Mouse (Mus musculus): ENCODE data around the gene Erc2.
"Not testable (repeated sequence)": the region's sequence is repeated elsewhere in the genome, so short reads cannot be mapped to it uniquely, and the experiment has no call there.

Erc2 gene

GRCm38 (mm10) chr14:27622176-27622922 lies at the start of gene Erc2:
TSS of gene Erc2 (plus strand) at chr14:27622428.
- no peak for DNase-seq (ENCODE audit: low spot score)

DNA sequence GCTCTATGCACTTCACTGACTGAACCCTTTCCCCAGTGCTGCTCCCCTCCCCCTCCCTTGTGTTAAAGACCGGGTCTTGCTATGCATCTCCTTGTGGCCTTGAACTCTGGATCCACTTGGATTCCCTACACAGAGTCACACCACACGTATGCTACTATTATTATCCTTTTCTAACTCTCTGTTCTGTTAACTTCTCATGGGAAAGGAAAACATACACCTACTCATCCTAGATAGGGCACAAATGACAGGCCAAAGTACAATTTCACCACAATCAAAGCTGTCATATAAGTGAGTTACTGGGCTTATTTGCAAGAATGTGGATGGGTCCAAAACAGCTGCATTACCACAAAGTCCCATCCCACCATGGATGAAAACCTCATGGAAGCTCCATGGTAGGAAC lies 43.8 kb upstream of the Erc2 start:
- no peak for DNase-seq (ENCODE audit: low spot score)

DNA sequence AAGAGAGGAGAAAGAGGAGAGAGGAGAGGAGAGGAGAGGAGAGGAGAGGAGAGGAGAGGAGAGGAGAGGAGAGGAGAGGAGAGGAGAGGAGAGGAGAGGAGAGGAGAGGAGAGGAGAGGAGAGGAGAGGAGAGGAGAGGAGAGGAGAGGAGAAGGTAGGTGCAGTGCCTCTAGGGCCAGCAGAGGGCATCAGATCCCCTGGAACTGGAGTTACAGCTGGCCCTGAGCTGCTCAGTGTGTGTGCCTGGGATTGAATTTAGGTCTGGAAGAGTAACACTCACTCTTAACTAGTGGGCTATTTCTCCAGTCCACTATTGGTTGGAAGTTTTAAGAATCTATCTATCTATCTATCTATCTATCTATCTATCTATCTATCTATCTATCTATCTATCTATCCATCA lies 32.6 kb upstream of the Erc2 start:
- DNase-seq (ENCODE audit: low spot score): not testable (repeated sequence)

- no peak for DNase-seq (ENCODE audit: low spot score)
Measured at GRCm38 (mm10) chr14:27592163-27592562, 30.1 kb upstream of the Erc2 start.

DNA sequence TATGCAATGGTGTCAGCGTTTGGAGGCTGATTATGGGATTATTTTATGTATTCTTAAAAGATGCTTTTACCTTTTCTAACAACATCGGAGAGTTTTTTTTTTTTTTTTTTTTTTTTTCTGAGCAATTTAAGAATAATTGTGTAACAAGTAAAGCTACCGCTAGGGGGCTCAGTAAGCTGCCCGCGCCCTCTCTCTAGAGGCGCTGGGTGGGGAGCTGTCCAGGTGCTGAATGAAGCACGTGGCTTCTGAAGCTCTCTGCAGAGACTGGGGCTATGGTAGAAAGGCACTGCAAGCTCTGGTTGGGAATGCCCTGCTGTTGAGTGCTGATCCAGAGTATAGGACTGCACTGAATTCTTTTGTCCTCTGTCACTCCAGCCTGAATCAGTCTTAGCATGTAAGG lies 26.0 kb upstream of the Erc2 start:
- peak; percentile 53 for DNase-seq (ENCODE audit: low spot score)

GRCm38 (mm10) chr14:27602136-27602535 lies 20.1 kb upstream of the Erc2 start:
- DNase-seq (ENCODE audit: low spot score): no peak

GRCm38 (mm10) chr14:27607419-27607818 lies 14.8 kb upstream of the Erc2 start:
- DNase-seq (ENCODE audit: low spot score): no peak

- DNase-seq (ENCODE audit: low spot score): no peak
Measured at GRCm38 (mm10) chr14:27613766-27614165, 8.5 kb upstream of the Erc2 start.

- DNase-seq (ENCODE audit: low spot score): no peak
Measured at GRCm38 (mm10) chr14:27617286-27617685, 4.9 kb upstream of the Erc2 start.

DNA sequence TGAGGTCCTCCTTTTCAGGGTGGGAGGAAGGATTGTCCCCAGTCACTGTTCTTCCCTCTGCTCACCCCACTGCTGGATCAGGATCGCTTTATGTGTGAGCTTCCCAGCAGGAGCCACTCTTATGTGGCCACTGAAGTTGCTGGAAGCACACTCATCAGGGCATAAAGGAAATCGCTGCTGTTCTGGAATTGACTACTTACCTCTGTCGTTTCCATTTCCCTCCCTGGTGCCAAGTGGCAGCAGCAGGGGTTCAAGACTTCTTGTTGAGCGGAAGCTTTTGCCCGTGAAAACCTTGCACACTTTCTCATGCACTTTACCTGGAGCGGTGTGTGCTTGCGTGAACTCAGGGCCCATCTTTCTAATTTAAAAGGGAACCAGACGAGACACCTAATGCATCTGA lies 652 bp upstream of the Erc2 start:
- no peak for DNase-seq (ENCODE audit: low spot score)

DNA sequence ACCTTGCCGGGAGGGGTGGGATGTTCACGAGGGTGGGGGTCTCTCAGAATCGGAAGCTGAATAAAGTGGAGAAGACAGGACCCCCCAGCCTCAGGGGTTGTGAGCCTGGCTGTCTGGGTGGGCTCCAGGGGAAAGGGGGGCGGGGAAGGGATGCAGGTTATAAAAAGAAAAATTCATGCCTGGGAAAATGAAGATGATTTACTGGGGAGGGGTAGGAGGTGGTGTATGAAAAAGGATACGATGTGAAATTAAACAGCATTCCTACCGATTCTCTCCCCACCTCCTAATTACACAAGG lies 643 bp downstream of the Erc2 start:
- DNase-seq (ENCODE audit: low spot score): no peak

GRCm38 (mm10) chr14:27623368-27623767 lies 1.1 kb downstream of the Erc2 start:
- no peak for DNase-seq (ENCODE audit: low spot score)

DNA sequence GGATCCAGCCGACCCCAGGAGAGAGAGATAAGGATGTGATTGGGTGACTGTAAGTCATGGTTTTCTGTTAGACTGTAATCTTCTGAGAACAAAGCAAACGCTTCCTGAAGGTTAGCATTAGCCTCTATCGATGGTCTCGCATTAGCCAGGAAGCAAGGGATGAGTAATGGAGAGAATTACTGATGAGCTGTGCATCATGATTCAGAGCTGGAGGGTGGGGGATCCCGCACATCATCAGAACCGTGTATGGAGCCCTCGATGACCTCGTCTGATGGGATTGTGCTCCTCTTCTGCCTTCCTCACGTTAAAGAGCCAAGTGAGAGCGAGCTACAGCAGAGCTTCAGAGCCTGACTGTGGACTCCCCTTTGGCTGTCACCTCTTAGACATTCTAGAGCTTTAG lies 6.5 kb downstream of the Erc2 start:
- DNase-seq (ENCODE audit: low spot score): no peak

DNA sequence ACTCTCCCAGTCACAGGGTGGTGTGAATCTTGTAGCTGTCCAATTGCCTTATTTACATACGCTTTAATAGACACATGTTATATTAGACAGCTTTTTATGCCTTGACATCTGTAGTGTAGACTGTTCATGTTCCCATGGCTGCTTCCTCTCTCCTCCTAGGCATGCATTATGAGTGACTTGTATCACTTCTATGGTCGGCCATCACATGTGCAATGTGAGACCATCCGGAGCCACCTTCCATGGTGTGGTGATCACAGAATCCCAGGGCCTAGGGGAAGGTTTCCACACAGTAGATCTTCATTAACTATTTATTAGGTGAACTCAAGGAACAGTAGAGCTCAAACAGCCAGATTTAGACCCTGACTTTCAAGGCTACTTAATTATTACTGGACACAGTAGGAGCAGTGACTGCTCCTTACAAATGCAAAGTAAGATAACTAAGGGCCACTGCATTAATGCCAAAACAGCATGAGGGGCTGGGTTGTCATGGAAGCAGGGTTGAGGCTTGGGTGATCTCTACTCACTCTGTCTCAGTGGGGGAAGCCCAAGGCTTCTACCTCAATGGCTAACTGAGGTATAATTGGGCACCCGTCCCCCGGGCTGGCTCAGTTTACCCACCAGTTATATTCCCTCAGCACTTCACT lies 7.3 kb downstream of the Erc2 start:
- DNase-seq (ENCODE audit: low spot score): no peak

DNA sequence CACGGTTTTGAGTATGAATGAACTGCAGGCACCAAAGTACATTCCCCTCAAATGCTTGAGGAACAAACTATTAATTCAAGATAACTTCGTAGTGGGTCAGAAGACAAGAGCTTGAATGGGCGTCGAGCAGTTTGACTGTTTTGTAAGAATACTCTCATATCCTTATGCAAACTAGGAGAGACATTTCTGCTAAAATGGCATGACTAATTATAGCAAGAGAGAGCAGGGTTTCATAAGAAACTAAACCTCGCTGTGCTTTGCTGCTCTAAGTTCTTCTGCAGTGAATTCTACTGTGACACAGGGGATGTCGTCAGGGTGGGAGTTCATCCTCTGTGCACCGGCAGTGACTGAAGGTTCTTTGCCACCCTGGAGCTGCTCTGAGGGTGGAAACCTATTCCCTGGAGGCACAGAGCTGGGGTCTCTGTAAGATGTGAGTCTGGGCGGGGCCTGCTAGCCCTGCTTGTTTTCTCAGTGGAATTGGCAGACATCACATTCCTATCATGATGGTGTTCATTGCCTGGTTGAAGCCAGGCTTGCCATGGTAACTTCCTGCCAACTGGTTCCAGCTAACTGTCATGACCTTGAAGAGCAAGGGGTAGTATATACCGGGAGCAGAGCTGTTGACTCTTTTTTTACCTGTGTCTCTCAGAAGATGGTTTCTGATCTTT lies 8.9 kb downstream of the Erc2 start:
- DNase-seq (ENCODE audit: low spot score): no peak

DNA sequence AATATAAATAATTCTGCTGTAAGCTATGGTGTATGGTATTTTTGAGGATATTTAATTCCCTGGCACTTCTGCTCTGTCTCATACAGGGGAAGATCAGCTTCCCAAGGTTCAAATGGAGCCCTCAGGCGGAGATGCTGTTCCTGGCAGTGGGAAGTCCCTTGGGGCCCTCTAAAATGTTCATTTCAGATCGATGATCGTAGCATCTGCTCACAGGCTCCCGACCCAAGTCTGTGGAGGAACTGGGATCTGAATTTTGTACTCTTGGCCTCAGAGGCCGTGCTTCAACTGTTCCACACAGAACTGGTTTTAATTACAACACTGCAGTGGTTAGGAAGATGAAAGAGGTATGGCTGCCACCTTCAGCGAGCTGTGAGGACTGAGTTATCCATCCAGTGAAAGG lies 12.5 kb downstream of the Erc2 start:
- no peak for DNase-seq (ENCODE audit: low spot score)

DNA sequence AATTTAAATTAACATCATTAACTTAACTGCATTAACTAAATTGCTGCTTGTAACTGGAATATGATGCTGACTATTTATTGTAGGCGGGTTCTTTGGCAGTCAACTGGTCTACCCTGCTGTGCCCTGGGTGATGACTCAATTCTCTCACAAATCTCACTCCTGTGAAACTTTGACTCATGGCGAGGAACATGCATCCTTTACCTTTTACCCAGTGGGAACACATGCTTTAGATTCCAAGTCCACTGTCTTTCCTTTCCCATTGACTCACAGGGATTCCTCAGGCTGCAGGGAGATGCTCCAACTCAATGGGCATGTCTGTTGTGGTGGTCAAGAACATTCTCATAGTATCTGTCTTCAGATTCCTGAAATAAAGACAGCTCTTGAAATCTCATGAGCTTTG lies 14.3 kb downstream of the Erc2 start:
- no peak for DNase-seq (ENCODE audit: low spot score)

DNA sequence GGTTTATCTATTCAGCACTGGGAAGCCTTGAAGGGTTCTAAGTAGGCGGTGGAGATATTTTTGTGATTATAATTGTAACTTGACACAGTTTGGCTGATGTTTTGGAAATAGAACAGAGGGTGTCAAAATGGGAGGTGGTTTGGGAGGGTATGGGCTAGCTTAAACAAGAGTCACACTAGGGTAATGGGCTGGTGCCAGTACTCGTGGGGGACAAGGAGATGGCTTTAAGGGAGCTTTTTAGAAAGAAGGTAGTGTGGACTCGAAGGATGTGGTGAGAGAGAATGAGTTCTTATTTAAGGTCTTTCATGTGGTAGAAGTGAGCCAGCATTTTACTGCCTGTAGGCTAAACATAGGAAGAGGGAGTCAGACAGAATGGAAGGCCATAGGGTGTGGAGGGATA lies 19.2 kb downstream of the Erc2 start:
- no peak for DNase-seq (ENCODE audit: low spot score)

GRCm38 (mm10) chr14:27642981-27643380 lies 20.8 kb downstream of the Erc2 start:
- DNase-seq (ENCODE audit: low spot score): no peak

DNA sequence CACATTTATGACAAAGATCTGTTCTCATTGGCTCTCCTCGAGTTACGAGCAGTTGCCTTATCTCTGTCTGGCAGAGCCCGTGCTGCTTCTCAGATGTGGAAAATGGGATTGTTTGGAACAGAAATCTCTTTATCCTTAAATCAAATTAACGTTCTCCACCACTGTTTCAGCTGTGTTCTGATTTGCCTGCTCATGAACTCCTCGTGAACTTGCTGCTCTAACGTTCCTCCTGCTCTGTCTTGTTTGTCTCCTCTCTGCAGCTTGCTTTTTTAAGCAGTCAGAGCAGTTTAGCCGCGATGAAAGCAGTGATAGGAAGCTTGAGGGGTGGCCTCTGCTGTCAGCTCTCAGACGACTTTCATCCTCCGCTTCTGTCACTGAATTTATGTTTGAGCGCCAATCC lies 32.4 kb downstream of the Erc2 start:
- DNase-seq (ENCODE audit: low spot score): no peak

DNA sequence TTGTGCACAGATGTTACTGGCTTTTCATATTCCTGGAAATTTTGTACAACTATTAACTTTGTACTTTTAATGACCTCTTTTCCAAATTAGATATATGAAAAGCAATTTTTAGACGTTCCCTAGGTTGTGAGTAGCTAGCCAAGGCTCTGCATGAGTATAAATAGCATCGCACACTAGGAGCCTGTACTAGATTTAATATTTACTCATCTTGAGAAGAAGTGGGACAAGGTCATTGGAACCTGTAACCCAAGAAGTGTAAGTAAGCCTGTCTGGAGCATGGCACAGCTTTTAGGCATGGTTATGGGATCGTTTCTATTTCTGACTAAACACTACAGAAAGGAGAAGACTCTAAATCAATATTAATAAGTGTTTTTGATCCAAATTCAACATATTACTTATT lies 36.4 kb downstream of the Erc2 start:
- no peak for DNase-seq (ENCODE audit: low spot score)

- no peak for DNase-seq (ENCODE audit: low spot score)
Measured at GRCm38 (mm10) chr14:27661466-27661865, 39.2 kb downstream of the Erc2 start.

DNA sequence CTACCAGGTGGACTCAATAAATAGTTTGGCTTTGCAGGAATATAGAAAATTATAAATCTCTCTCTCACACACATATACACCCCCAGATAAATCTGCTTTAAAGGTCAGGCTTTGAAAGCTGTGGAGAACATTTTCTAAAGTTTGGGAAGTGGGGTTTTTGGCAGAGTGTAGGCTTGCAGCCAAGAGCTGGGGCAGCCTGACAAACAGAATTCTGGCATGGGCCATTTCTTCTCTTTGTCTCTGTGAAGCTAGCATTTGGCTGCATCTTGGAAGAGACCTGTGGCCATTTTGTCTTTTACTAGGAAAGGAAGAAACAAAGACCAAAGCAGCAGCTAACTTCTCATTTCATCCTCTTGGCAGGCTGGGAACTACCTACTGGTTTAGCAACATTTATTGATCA lies 40.0 kb downstream of the Erc2 start:
- DNase-seq (ENCODE audit: low spot score): no peak

Data from c-Kit-positive CD71-positive TER-119-positive erythroid progenitor cells, embryonic 14.5 days (primary cell).